Mouse (Mus musculus) CH12.LX (cell line): Measurements from ENCODE around the gene Sf3b6. TPM values are rescaled to one million over a fixed set of nuclear protein-coding genes. Genes with fewer than 3 reads are reported as not detected.

Experiments used
- DNase-seq: peaks from one replicate; pipeline ENCODE4 v3.0.0-alpha.2; 2013; ENCODE audit errors: extremely low read depth
- H3K27ac ChIP-seq: 2 replicates; pipeline ENCODE4 v1.5.1; 2012; ENCODE audit warnings: low read depth, mild to moderate bottlenecking, control low read depth, moderate library complexity; ENCODE audit not compliant: insufficient read depth
- H3K27me3 ChIP-seq: replicated peaks from 2 replicates; pipeline ENCODE3; 2012; ENCODE audit warnings: inconsistent platforms
- H3K36me3 ChIP-seq, 2 experiments: replicated peaks in 1 of 2; 2 replicates each; pipeline versions ENCODE3 to v1.6.1; 2012; ENCODE audit warnings: inconsistent platforms in 1 of 2, low read length in 1 of 2, mild to moderate bottlenecking in 1 of 2, mixed read lengths in 1 of 2, moderate library complexity in 1 of 2; ENCODE audit not compliant: control insufficient read depth in 1 of 2, insufficient read depth in 1 of 2
- H3K4me1 ChIP-seq, 2 experiments: 2 replicates each; pipeline ENCODE4 v1.6.1; 2012; ENCODE audit warnings: inconsistent platforms in 1 of 2, moderate library complexity in 1 of 2; ENCODE audit not compliant: insufficient read depth in 2 of 2, control insufficient read depth in 1 of 2
- H3K4me2 ChIP-seq: 2 replicates; pipeline ENCODE4 v1.6.1; 2012; ENCODE audit warnings: low read depth, mild to moderate bottlenecking, control low read depth; ENCODE audit not compliant: poor library complexity, insufficient read depth, severe bottlenecking
- H3K4me3 ChIP-seq, 3 experiments: fragments of 150-350 bp in 1 of 3; sonication (generic) in 1 of 3; replicated peaks in 1 of 3; 2 replicates each; pipeline versions ENCODE3 to v1.5.1; 2011 to 2012; ENCODE audit warnings: low read depth in 2 of 3, low read length in 2 of 3, mild to moderate bottlenecking in 2 of 3, moderate library complexity in 2 of 3, control low read depth in 1 of 3, improper control_type of control experiment in 1 of 3, inconsistent platforms in 1 of 3, mixed read lengths in 1 of 3; ENCODE audit not compliant: poor library complexity in 1 of 3
- H3K79me2 ChIP-seq: replicated peaks from 2 replicates; pipeline ENCODE4 v1.6.1; 2012; ENCODE audit warnings: mild to moderate bottlenecking, moderate library complexity; ENCODE audit not compliant: control insufficient read depth, poor library complexity, insufficient read depth, severe bottlenecking; ENCODE audit errors: extremely low read depth
- H3K9ac ChIP-seq: 2 replicates; pipeline ENCODE4 v1.6.1; 2012; ENCODE audit warnings: low read depth, mild to moderate bottlenecking, control low read depth, moderate library complexity; ENCODE audit not compliant: insufficient read depth
- H3K9me3 ChIP-seq: replicated peaks from 2 replicates; pipeline ENCODE3; 2012; ENCODE audit warnings: low read length, inconsistent platforms, mixed read lengths
- BHLHE40 ChIP-seq: IDR thresholded peaks from 2 replicates; pipeline ENCODE4 v1.6.1; 2011; ENCODE audit warnings: mild to moderate bottlenecking, low read depth, low read length, improper control_type of control experiment
- CHD2 ChIP-seq: IDR thresholded peaks from 2 replicates; pipeline ENCODE4 v1.6.1; 2011; ENCODE audit warnings: low read length, improper control_type of control experiment
- CTCF ChIP-seq, 2 experiments: IDR thresholded peaks in 1 of 2; conservative IDR thresholded peaks in 1 of 2; 2 replicates each; pipeline ENCODE4 v1.5.1; 2011 to 2012; ENCODE audit warnings: low read depth in 2 of 2, low read length in 2 of 2, improper control_type of control experiment in 1 of 2, inconsistent platforms in 1 of 2, mild to moderate bottlenecking in 1 of 2, moderate library complexity in 1 of 2
- E2F4 ChIP-seq: IDR thresholded peaks from 2 replicates; pipeline ENCODE4 v1.6.1; 2011; ENCODE audit warnings: low read depth, low read length, improper control_type of control experiment; ENCODE audit not compliant: insufficient replicate concordance
- ETS1 ChIP-seq: conservative IDR thresholded peaks from 2 replicates; pipeline ENCODE4 v1.6.1; 2012; ENCODE audit warnings: low read depth, mild to moderate bottlenecking, inconsistent platforms, low read length, improper control_type of control experiment, moderate library complexity
- GABPA ChIP-seq: IDR thresholded peaks from 2 replicates; pipeline ENCODE4 v1.6.1; 2012; ENCODE audit warnings: low read depth, low read length, improper control_type of control experiment, inconsistent platforms; ENCODE audit not compliant: insufficient replicate concordance
- HCFC1 ChIP-seq: IDR thresholded peaks from 2 replicates; pipeline ENCODE4 v1.6.1; 2012; ENCODE audit warnings: low read depth, mild to moderate bottlenecking, inconsistent platforms, low read length, improper control_type of control experiment
- JUN ChIP-seq: IDR thresholded peaks from 2 replicates; pipeline ENCODE4 v1.6.1; 2011; ENCODE audit warnings: low read depth, mild to moderate bottlenecking, low read length, improper control_type of control experiment, moderate library complexity; ENCODE audit not compliant: insufficient read depth
- JUND ChIP-seq: conservative IDR thresholded peaks from 2 replicates; pipeline ENCODE4 v1.6.1; 2011; ENCODE audit warnings: low read depth, low read length, improper control_type of control experiment
- MAFK ChIP-seq: IDR thresholded peaks from 2 replicates; pipeline ENCODE4 v1.6.1; 2011; ENCODE audit warnings: low read length, improper control_type of control experiment; ENCODE audit not compliant: insufficient replicate concordance
- MEF2A ChIP-seq: IDR thresholded peaks from 2 replicates; pipeline ENCODE4 v1.6.1; 2014; ENCODE audit warnings: low read depth, mild to moderate bottlenecking, inconsistent platforms, low read length, improper control_type of control experiment, borderline replicate concordance
- MXI1 ChIP-seq: IDR thresholded peaks from 2 replicates; pipeline ENCODE4 v1.6.1; 2011; ENCODE audit warnings: mild to moderate bottlenecking, low read depth, low read length, improper control_type of control experiment
- MYC ChIP-seq: IDR thresholded peaks from 2 replicates; pipeline ENCODE4 v1.6.1; 2011; ENCODE audit warnings: low read depth, mild to moderate bottlenecking, improper control_type of control experiment, low read length
- NELFE ChIP-seq: IDR thresholded peaks from 2 replicates; pipeline ENCODE4 v1.6.1; 2011; ENCODE audit warnings: low read depth, low read length, improper control_type of control experiment
- POLR2AphosphoS2 ChIP-seq: IDR thresholded peaks from 2 replicates; pipeline ENCODE4 v1.6.1; 2011; ENCODE audit warnings: low read depth, low read length, improper control_type of control experiment
- RAD21 ChIP-seq: IDR thresholded peaks from 2 replicates; pipeline ENCODE4 v1.6.1; 2011; ENCODE audit warnings: low read depth, mild to moderate bottlenecking, low read length, improper control_type of control experiment, moderate library complexity
- SIN3A ChIP-seq: IDR thresholded peaks from 2 replicates; pipeline ENCODE4 v1.6.1; 2012; ENCODE audit warnings: low read length, improper control_type of control experiment, inconsistent platforms
- TBP ChIP-seq: conservative IDR thresholded peaks from 2 replicates; pipeline ENCODE4 v1.6.1; 2011; ENCODE audit warnings: low read depth, low read length, improper control_type of control experiment
- USF1 ChIP-seq: IDR thresholded peaks from 2 replicates; pipeline ENCODE4 v1.6.1; 2014; ENCODE audit warnings: low read depth, mild to moderate bottlenecking, inconsistent platforms, low read length, improper control_type of control experiment
- ZC3H11A ChIP-seq: IDR thresholded peaks from 2 replicates; pipeline ENCODE4 v1.6.1; 2012; ENCODE audit warnings: low read depth, mild to moderate bottlenecking, inconsistent platforms, low read length, improper control_type of control experiment
- ZMIZ1 ChIP-seq: IDR thresholded peaks from 2 replicates; pipeline ENCODE4 v1.6.1; 2012; ENCODE audit warnings: low read depth, mild to moderate bottlenecking, inconsistent platforms, low read length, improper control_type of control experiment
- dilution Hi-C: fragments of 300-500 bp; cut with MboI; formaldehyde crosslinking; loops from 2 replicates; pipeline ENCODE4 v1.14.3; 2020; ENCODE audit warnings: low sequenced_read_pairs; ENCODE audit not compliant: extremely low pct_unique_long_range_greater_than_20kb, extremely low pct_ligation_motif_present
- in situ Hi-C: fragments of 300-500 bp; cut with MboI; formaldehyde crosslinking; loops from 3 replicates; pipeline ENCODE4 v1.14.3; 2019; ENCODE audit warnings: low sequenced_read_pairs, low pct_ligation_motif_present, low pct_unique_long_range_greater_than_20kb, mixed read lengths
- polyA plus RNA-seq: library from polyadenylated mRNA; unstranded; fragments of >175 nt; gene quantifications from 2 replicates; pipeline ENCODE4 v1.2.1, GENCODE M21; 2012; ENCODE audit warnings: low read depth; ENCODE audit not compliant: insufficient read length
- total RNA-seq, 2 experiments: library from RNA; depleted of rRNA; stranded (reverse); fragments of 300-350 nt in 1 of 2; fragments of >200 nt in 1 of 2; gene quantifications; 2 replicates each; pipeline ENCODE4 v1.2.3; 2012 to 2014

Sf3b6 gene
- total and polyA plus RNA-seq, 3 experiments = 109 to 346 (median 151) TPM

- Histone ChIP-seq H3K9me3 (no peaks in the 10 kb centered on the region), H3K4me3 (no peak overlapping the region), H3K4me1 (peaks cover 0 to 6% of the 10 kb centered on the region in 2 experiments; a peak in 1 of 4 replicates), H3K27ac (no peak overlapping the region), H3K27me3 (no peaks in the 10 kb centered on the region), H3K9ac (no peak overlapping the region), H3K36me3 (no peaks in the 10 kb centered on the region), H3K79me2 (no peaks in the 10 kb centered on the region), H3K4me2 (no peak overlapping the region)
- TF ChIP-seq CTCF (conservative IDR thresholded peaks at IDR 0.05 in 1 of 2, IDR thresholded peaks at IDR 0.05 in 1 of 2; ENCODE audit: low read depth in 2 of 2, low read length in 2 of 2) (no peak), MAFK (no peak), SIN3A (no peak), HCFC1 (no peak), ZMIZ1 (no peak), RAD21 (no peak), ETS1 (no peak), E2F4 (no peak), GABPA (no peak), NELFE (no peak), MXI1 (no peak), TBP (no peak), JUND (no peak), USF1 (no peak), MEF2A (no peak), MYC (no peak), CHD2 (no peak)
- dilution Hi-C loops = no loop called here
- in situ Hi-C loops = no loop called here
- no peak for DNase-seq
Observed at GRCm38 (mm10) chr12:4777734-4778133, 39.6 kb upstream of the Sf3b6 start.

- no peaks in the 10 kb centered on the region for H3K36me3 ChIP-seq
- dilution Hi-C loops (no loop called here), in situ Hi-C loops (no loop called here)
- H3K4me1 ChIP-seq = peaks cover 0 to 6% of the 10 kb centered on the region in 2 experiments; a peak in 1 of 4 replicates
- H3K79me2 ChIP-seq = no peaks in the 10 kb centered on the region
- H3K4me3 ChIP-seq = no peak overlapping the region
- no peak overlapping the region for H3K27ac ChIP-seq
- TF ChIP-seq MAFK (no peak), CTCF (conservative IDR thresholded peaks at IDR 0.05 in 1 of 2, IDR thresholded peaks at IDR 0.05 in 1 of 2; ENCODE audit: low read depth in 2 of 2, low read length in 2 of 2) (no peak), HCFC1 (no peak), JUN (no peak), BHLHE40 (no peak), ZC3H11A (no peak), POLR2AphosphoS2 (no peak)
- no peak overlapping the region for H3K4me2 ChIP-seq
- H3K9ac ChIP-seq = no peak overlapping the region
- no peaks in the 10 kb centered on the region for H3K9me3 ChIP-seq
- no peaks in the 10 kb centered on the region for H3K27me3 ChIP-seq
- DNase-seq = no peak
Observed at GRCm38 (mm10) chr12:4780245-4780644, 37.1 kb upstream of the Sf3b6 start.
